Mouse (Mus musculus) cerebellum, adult 18-20 months (tissue): ENCODE measurements at regions not wholly inside any gene's neighbourhood (a gene's known extent, or its start where the extent isn't known, plus 50 kb on each side); places are given as distances from the start of the nearest gene placed in this dataset.
A peak's percentile ranks its signal among the peaks of the same experiment; 100 is the strongest.

Experiments
- DNase-seq, 2 experiments: peaks; one replicate each; pipeline ENCODE4 v3.0.0; 2021

- DNase-seq: peak; percentile 18 to 36
Observed at GRCm38 (mm10) chr6:43021967-43022366, 73.1 kb downstream of the Olfr444 start.
